Mouse (Mus musculus) embryonic facial prominence, embryonic 11.5 days (tissue): ENCODE data around the gene Car10. TPM values are rescaled to one million over a fixed set of nuclear protein-coding genes. Genes with fewer than 3 reads are reported as not detected.

Experiments
- ATAC-seq: fragments of 200-750 bp; cut with Nextera tagmentation; replicated peaks from 2 replicates; pipeline ENCODE4 v1.8.0; 2017; ENCODE audit warnings: low read depth; ENCODE audit not compliant: insufficient number of reproducible peaks, low FRiP score, low TSS enrichment
- DNase-seq: peaks from one replicate; pipeline ENCODE4 v3.0.0-alpha.2; 2015; ENCODE audit warnings: low spot score
- H3K27ac ChIP-seq: fragments of 300-500 bp; sonication (generic); replicated peaks from 2 replicates; pipeline ENCODE4 v1.5.1; 2014; ENCODE audit warnings: mild to moderate bottlenecking, low read depth, low read length, control low read depth
- H3K27me3 ChIP-seq: fragments of 300-500 bp; sonication (generic); 2 replicates; pipeline ENCODE4 v1.6.1; 2014; ENCODE audit warnings: mild to moderate bottlenecking, low read length, moderate library complexity, mixed read lengths; ENCODE audit not compliant: control insufficient read depth, insufficient read depth
- H3K36me3 ChIP-seq: fragments of 300-500 bp; sonication (generic); replicated peaks from 2 replicates; pipeline ENCODE4 v1.6.1; 2014; ENCODE audit warnings: low read depth, mild to moderate bottlenecking, low read length, moderate library complexity, mixed read lengths; ENCODE audit not compliant: control insufficient read depth, insufficient read depth
- H3K4me1 ChIP-seq: fragments of 300-500 bp; sonication (generic); 2 replicates; pipeline ENCODE4 v1.6.1; 2014; ENCODE audit warnings: low read length, mixed read lengths; ENCODE audit not compliant: control insufficient read depth, insufficient read depth
- H3K4me2 ChIP-seq: fragments of 300-500 bp; sonication (generic); 2 replicates; pipeline ENCODE4 v1.6.1; 2014; ENCODE audit warnings: low read depth, mild to moderate bottlenecking, control low read depth, low read length, moderate library complexity
- H3K4me3 ChIP-seq: fragments of 300-500 bp; sonication (generic); 2 replicates; pipeline ENCODE4 v1.5.1; 2014; ENCODE audit warnings: low read depth, low read length, control low read depth
- H3K9ac ChIP-seq: fragments of 300-500 bp; sonication (generic); replicated peaks from 2 replicates; pipeline ENCODE4 v1.6.1; 2014; ENCODE audit warnings: mild to moderate bottlenecking, control low read depth, low read length
- H3K9me3 ChIP-seq: fragments of 300-500 bp; sonication (generic); replicated peaks from 2 replicates; pipeline ENCODE4 v1.6.1; 2016; ENCODE audit warnings: mild to moderate bottlenecking, low read length, inconsistent platforms, mixed read lengths; ENCODE audit not compliant: control insufficient read depth
- WGBS: fragments of 180-500 bp; shearing (Covaris S2); extraction: QIAGEN DNeasy Blood & Tissue Kit; methylation state at CpG from one replicate; pipeline ENCODE4 v1.1.7; 2014; 5-methylcytosine and 5-hydroxymethylcytosine counted together
- polyA plus RNA-seq: library from polyadenylated mRNA; unstranded; fragments of >200 nt; fragmentation: Nextera tagmentation; extraction: Ambion mirVana; gene quantifications from 2 replicates; pipeline ENCODE4 v1.2.1, GENCODE M21; 2014

Gene Car10
- polyA plus RNA-seq, 1 experiment from 2014 or later = 0.80 TPM

- H3K27me3 ChIP-seq = no peaks in the 10 kb centered on the region
- WGBS = 79% methylated on average over 8 of the region's 8 CpGs
- ATAC-seq = no peak
These were observed 346.9 kb downstream of the Car10 start for GRCm38 (mm10) chr11:93444741-93445140.

GRCm38 (mm10) chr11:93447566-93447965, 349.7 kb downstream of the Car10 start:
- no peak overlapping the region for H3K27ac ChIP-seq
- no peaks in the 10 kb centered on the region for H3K4me1 ChIP-seq
- no peak overlapping the region for H3K4me3 ChIP-seq
- H3K27me3 ChIP-seq = no peaks in the 10 kb centered on the region
- no peaks in the 10 kb centered on the region for H3K9me3 ChIP-seq
- ATAC-seq = no peak
- no peak for DNase-seq
- WGBS = 63% methylated on average over 3 of the region's 3 CpGs
- H3K36me3 ChIP-seq = no peaks in the 10 kb centered on the region
- no peak overlapping the region for H3K4me2 ChIP-seq
- no peak overlapping the region for H3K9ac ChIP-seq

More at GRCm38 (mm10) chr11:93444741-93445140, 346.9 kb downstream of the Car10 start:
- Histone ChIP-seq H3K36me3 (no peaks in the 10 kb centered on the region), H3K27ac (no peak overlapping the region), H3K9me3 (no peaks in the 10 kb centered on the region), H3K9ac (no peak overlapping the region), H3K4me3 (no peak overlapping the region), H3K4me2 (no peak overlapping the region), H3K4me1 (no peaks in the 10 kb centered on the region)
- no peak for DNase-seq

DNA sequence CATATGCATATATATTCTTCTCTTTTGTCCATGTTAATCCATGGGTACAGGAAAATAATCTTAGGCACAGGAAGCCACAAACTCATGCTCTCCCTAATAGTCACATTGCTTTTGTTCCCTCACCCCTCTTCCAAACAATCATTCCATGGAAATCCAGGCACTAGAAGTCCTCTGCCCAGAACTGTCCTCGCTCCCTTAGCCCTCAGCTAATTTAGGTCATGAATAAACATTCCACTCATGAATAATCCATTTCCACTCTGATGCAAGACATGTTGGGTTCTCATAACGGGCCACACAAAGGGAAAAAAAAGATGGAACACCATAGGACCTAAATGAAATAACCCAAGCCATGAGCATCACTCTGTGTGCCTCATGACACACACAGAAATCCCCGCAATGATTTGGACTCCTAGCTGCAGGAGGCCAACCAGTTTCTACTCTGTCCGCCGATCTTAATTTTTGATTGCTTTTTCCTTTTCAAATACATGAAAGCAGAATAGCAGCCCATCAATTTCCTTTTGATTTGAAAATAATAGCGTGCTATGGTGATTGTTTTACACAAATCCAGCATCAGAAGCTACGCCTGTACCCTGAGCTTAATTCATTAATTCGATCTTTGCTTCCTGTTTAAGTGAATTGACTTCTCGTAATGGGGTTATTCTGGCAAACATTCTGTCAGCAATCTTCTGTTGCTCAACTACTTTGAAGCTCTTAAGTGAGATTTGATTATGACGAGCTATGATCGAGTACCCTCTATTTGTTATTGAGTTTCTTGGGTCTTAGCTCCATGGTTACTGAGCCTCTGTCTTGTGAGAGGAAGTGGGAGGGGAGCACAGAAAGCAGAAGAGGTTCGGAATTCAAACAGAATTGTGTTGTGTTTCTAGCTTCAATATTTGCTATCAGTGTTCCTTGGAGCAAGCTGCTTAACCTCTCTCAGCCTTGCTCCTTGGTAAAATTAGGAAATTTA, 350.7 kb downstream of the Car10 start:
- H3K36me3 ChIP-seq = no peaks in the 10 kb centered on the region
- no peak for ATAC-seq

DNA sequence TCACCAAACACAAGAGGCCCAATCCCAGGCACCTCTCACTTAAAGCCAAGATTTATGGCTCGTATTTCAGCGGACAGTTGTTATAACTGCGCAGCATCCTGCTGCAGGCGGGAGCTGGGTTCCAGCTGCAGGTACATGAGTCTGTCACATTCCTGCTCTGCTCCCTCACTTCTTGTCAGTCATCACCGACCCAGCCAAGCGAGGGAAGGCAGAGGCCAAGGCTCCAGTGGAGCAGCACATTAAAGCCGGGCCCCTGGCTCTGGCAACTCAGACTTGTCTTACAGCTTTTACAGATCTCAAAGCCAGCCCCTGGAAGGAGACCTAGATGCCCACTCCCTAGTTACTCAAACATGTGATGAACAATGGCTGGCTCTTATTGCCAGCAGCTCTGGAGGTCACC, 352.7 kb downstream of the Car10 start:
- no peaks in the 10 kb centered on the region for H3K9me3 ChIP-seq
- H3K27me3 ChIP-seq = no peaks in the 10 kb centered on the region
- no peak overlapping the region for H3K4me2 ChIP-seq
- DNase-seq (no peak), ATAC-seq (no peak; the same call in 1 of the 2 replicates)
- H3K4me1 ChIP-seq = no peaks in the 10 kb centered on the region
- 72% methylated on average over 7 of the region's 7 CpGs for WGBS
- H3K36me3 ChIP-seq = no peaks in the 10 kb centered on the region
- H3K27ac ChIP-seq = no peak overlapping the region
- H3K9ac ChIP-seq = no peak overlapping the region
- H3K4me3 ChIP-seq = no peak overlapping the region

More for the DNA sequence above, 350.7 kb downstream of the Car10 start:
- 80% methylated on average over 12 of the region's 12 CpGs for WGBS
- H3K4me3 ChIP-seq = no peak overlapping the region
- no peaks in the 10 kb centered on the region for H3K27me3 ChIP-seq
- no peaks in the 10 kb centered on the region for H3K4me1 ChIP-seq
- no peak overlapping the region for H3K9ac ChIP-seq
- H3K27ac ChIP-seq = no peak overlapping the region
- H3K9me3 ChIP-seq = no peaks in the 10 kb centered on the region
- H3K4me2 ChIP-seq = no peak overlapping the region
- DNase-seq = no peak

GRCm38 (mm10) chr11:93466221-93466620, 368.4 kb downstream of the Car10 start:
- H3K9ac ChIP-seq = no peak overlapping the region

DNA sequence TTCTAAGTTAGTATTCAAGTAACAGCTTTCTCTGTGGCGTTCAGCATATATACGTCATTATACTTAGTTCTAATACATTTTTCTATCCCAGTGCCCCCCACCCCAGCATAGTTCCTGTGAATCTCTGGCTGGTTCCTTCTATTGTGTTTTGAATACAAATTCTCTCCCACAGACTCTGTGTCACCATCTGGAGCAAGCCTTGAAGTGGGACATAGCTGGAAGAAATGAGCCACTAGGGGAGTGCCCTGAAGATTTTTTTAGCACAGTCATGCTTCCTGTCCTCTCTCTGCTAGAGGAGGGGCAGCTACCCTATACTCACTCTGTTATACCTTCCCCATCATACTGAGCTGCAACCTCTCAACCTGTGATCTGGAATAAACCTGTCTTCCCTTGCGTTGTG, 369.9 kb downstream of the Car10 start:
- H3K9me3 ChIP-seq = no peaks in the 10 kb centered on the region; the same call in 1 of the 2 replicates
- no peaks in the 10 kb centered on the region for H3K4me1 ChIP-seq
- no peaks in the 10 kb centered on the region for H3K27me3 ChIP-seq
- no peaks in the 10 kb centered on the region for H3K36me3 ChIP-seq
- no peak overlapping the region for H3K4me2 ChIP-seq
- H3K4me3 ChIP-seq = no peak overlapping the region
- H3K9ac ChIP-seq = no peak overlapping the region
- no peak for ATAC-seq
- WGBS = 83% methylated on average over 3 of the region's 3 CpGs
- no peak overlapping the region for H3K27ac ChIP-seq
- no peak for DNase-seq

More at GRCm38 (mm10) chr11:93466221-93466620, 368.4 kb downstream of the Car10 start:
- no peak for DNase-seq
- no peaks in the 10 kb centered on the region for H3K36me3 ChIP-seq
- no peak overlapping the region for H3K4me2 ChIP-seq
- no peaks in the 10 kb centered on the region for H3K4me1 ChIP-seq
- WGBS = 85% methylated on average over 4 of the region's 4 CpGs
- H3K27ac ChIP-seq = no peak overlapping the region
- ATAC-seq = no peak
- no peaks in the 10 kb centered on the region; the same call in 1 of the 2 replicates for H3K9me3 ChIP-seq
- no peak overlapping the region for H3K4me3 ChIP-seq
- H3K27me3 ChIP-seq = no peaks in the 10 kb centered on the region

DNA sequence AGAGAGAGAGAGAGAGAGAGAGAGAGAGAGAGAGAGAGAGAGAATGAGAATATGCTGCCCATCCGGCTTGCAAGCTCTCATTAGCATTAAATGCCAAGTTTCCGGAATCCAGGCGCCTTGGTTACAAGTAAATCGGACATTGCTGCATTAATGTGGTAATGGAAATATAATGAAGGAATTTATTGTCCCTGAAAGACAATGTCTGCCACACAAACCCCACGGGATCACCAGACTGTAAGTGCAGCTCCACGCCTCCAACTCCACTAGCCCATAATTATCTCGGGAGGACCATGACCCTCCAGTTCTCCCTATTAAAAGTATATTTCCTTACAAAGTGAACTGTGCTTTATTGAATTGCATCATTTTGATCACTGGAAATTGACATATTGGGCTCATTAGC, 372.9 kb downstream of the Car10 start:
- Histone ChIP-seq H3K9ac (no peak overlapping the region), H3K4me2 (no peak overlapping the region), H3K27ac (no peak overlapping the region), H3K9me3 (no peaks in the 10 kb centered on the region; the same call in 1 of the 2 replicates), H3K27me3 (no peaks in the 10 kb centered on the region), H3K36me3 (no peaks in the 10 kb centered on the region), H3K4me3 (no peak overlapping the region), H3K4me1 (no peaks in the 10 kb centered on the region)
- ATAC-seq (no peak), DNase-seq (no peak)
- 69% methylated on average over 7 of the region's 7 CpGs for WGBS

DNA sequence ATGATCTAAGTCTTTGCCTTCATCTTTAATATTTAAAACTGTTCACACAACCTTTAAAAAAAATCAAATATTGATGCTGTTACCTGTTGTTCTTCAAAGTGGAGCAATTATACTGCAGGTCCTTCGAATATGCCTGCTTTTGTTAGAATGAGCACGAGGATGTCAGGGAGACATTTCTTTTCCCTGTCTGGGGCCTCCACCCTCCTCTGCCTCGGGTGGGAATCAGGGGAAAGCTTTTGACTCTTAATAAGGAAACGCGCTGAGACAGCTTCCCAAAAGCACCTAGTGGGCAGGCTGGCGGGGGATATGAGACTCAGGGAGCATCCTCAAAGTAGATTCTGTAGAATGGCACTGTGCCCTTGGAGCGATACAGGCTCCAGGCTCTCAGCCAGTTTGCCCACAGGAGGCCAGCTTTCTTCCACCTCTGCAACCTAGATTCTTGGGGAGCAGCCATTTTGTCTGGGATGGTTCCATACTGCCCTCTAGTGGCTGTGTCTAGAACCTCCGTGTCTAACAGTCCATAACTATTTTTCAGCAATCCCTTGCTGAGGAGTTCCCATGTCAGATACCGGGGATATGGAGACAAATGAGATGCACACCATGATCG, 373.8 kb downstream of the Car10 start:
- Histone ChIP-seq H3K27me3 (no peaks in the 10 kb centered on the region), H3K36me3 (no peaks in the 10 kb centered on the region), H3K4me2 (no peak overlapping the region), H3K9ac (no peak overlapping the region), H3K4me3 (no peak overlapping the region), H3K27ac (no peak overlapping the region), H3K4me1 (no peaks in the 10 kb centered on the region), H3K9me3 (no peaks in the 10 kb centered on the region)
- WGBS = 40% methylated on average over 10 of the region's 10 CpGs
- ATAC-seq = peak; percentile 62; the same call in 1 of the 2 replicates
- DNase-seq = peak; percentile 85
